Mouse (Mus musculus) left cerebral cortex, adult 2 months (tissue): ENCODE data around the gene Map2k7. TPM values are rescaled to one million over a fixed set of nuclear protein-coding genes. Genes with fewer than 3 reads are reported as not detected.

Experiments
- DNase-seq, 2 experiments: peaks; one replicate each; pipeline ENCODE4 v3.0.0; 2021 to 2022; ENCODE audit warnings: low spot score in 2 of 2, mixed read lengths in 1 of 2; ENCODE audit errors: extremely low spot score in 1 of 2
- H3K27ac ChIP-seq: fragments of 200-600 bp; 2 replicates; pipeline ENCODE4 v1.8.1; 2022
- H3K4me3 ChIP-seq: fragments of 200-600 bp; 2 replicates; pipeline ENCODE4 v1.8.1; 2022
- CTCF ChIP-seq: fragments of 200-600 bp; IDR thresholded peaks from 2 replicates; pipeline ENCODE4 v1.8.1; 2022; ENCODE audit warnings: antibody characterized with exemption, mild to moderate bottlenecking, moderate library complexity
- intact Hi-C: fragments of 180-260 bp; cut with DNase I; formaldehyde crosslinking; loops from one replicate; pipeline ENCODE4 v1.15.1; 2025
- long read RNA-seq, 2 experiments: library from polyadenylated mRNA; stranded (forward); transcript quantifications; one replicate each; pipeline ENCODE4 v2.0.0; 2021; ENCODE audit warnings: borderline mapping rate in 2 of 2
- total RNA-seq, 2 experiments: library from RNA; stranded (reverse); gene quantifications; 2 replicates each; pipeline ENCODE4 v1.2.3; 2021

Gene Map2k7
- 10 to 100 TPM; 98.1 to 99.1 TPM for total RNA-seq
- long read RNA-seq, experiment 1, transcript Map2k7-206 (11 exons, 3,497 nt) = major isoform, 72 of 106 reads
- long read RNA-seq, experiment 1, transcript Map2k7-202 (12 exons, 3,525 nt) = minor isoform, 19 of 106 reads
- long read RNA-seq, experiment 1, partial matches to known transcripts = 4 of 106 reads
- long read RNA-seq, experiment 1, other reads (novel, unspliced or antisense) = 6 of 106 reads
- long read RNA-seq, experiment 2, transcript Map2k7-206 (11 exons, 3,497 nt) = major isoform, 51 of 70 reads
- long read RNA-seq, experiment 2, transcript Map2k7-202 (12 exons, 3,525 nt) = minor isoform, 12 of 70 reads
- long read RNA-seq, experiment 2, partial matches to known transcripts = 1 of 70 reads
- long read RNA-seq, experiment 2, other reads (novel, unspliced or antisense) = 6 of 70 reads

DNA sequence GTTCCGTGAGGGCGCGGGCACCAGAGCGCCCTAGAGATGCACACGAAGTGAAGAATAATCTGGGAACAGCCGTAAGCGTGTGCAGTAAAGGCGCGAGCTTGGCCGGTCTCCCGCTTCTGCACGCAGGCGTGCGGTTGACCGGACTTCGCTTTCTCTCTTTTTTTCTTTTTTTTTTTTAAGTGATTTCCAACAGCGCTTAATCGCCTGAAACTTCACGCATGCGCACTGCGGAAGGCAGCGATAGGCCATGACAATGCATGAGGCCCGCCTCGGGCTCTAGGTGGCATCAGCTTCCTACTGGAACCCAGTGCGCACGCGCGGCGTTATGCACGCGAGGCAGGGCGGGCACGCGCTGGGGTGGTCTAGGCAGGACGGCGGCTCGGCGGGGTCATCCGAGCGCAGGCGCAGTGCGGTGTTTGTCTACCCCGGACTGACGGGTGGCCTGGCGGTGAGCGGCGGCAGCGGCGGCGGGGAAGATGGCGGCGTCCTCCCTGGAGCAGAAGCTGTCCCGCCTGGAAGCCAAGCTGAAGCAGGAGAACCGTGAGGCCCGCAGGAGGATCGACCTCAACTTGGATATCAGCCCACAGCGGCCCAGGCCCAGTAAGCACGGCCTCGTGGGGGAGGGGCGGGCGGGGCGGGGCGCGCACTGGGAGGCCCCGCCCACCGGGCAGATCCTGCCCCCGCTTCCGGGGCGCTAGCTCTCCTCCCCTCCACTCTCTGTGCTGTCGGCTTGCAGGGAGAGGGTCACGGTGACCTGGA is at the start of gene Map2k7, which contains the start of gene Gm49320:
Gene Map2k7 (plus strand): TSS at position 307 of the 759 bp plus-strand sequence.
Gene Gm49320 (plus strand): TSS at position 432 of the 759 bp plus-strand sequence.
- TF ChIP-seq CTCF = peak; percentile 69
- Histone ChIP-seq H3K4me3 (peak within 1 kb of the TSS; percentile 96), H3K27ac (peak within 1 kb of the TSS; percentile 94)
- intact Hi-C loops = loop anchor here (2.0 kb wide), 1 partner anchor 14 kb away; the partner anchor contains the start of gene Snapc2
- DNase-seq = peak; percentile 100

DNA sequence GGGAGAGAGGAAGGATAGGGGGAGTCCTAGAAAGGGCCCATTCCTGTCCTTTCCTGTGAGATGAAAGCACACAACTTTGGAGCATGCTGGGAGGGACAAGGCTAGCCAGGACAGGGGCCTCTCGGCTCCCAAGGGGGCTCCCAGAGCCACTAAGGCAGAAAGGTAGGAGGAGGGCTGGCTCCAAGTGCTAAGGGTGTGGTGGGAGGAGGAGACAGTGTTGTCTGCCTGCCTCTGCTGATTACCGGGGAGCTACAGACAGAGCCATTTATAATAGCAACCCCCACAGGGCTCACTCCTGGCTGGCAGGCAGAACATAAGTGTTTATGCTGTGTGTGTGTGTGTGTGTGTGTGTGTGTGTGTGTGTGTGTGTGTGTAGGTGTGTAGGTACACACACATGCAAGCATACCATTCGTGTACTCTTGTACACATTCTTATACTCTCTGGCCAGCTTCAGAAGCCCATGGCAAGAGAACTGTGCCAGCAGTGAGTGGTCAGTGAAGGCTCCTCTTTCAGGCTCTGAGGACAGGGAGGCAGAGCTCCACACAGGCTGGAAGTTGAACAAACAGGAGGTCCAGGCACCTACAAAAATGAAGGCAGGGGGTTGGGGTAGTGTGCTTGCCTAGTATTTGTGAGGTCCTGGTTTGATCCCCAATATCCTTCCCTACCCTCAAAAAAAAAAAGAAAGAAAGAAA is 49.4 kb upstream of the Map2k7 start:
- Histone ChIP-seq H3K4me3 (no peak overlapping the region), H3K27ac (peak overlapping the region; percentile 34; the same call in 1 of the 2 replicates)
- intact Hi-C loops = no loop called here
- TF ChIP-seq CTCF = no peak
- no peak for DNase-seq

DNA sequence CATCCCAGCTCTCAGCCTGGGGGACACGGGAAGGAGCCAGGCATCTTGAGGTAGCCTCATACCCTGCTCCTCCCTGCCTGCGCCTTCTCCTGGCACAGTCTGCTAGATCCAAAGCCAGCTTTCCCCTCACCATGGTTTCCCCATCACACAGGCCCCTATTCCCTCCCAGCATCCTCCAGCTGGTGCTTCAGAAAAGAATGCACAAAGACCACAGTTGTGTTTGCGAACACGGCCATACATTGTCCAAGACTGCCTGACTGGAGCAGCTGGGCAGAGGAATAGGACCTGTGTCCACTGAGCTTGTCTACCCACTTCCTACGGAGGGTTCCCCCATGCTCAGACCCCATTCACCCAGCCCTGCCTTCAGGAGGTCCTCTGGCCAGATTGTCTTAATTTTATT is 46.2 kb upstream of the Map2k7 start:
- peak overlapping the region; percentile 76 for H3K27ac ChIP-seq
- TF ChIP-seq CTCF = no peak
- H3K4me3 ChIP-seq = no peak overlapping the region
- no peak for DNase-seq
- intact Hi-C loops = no loop called here

DNA sequence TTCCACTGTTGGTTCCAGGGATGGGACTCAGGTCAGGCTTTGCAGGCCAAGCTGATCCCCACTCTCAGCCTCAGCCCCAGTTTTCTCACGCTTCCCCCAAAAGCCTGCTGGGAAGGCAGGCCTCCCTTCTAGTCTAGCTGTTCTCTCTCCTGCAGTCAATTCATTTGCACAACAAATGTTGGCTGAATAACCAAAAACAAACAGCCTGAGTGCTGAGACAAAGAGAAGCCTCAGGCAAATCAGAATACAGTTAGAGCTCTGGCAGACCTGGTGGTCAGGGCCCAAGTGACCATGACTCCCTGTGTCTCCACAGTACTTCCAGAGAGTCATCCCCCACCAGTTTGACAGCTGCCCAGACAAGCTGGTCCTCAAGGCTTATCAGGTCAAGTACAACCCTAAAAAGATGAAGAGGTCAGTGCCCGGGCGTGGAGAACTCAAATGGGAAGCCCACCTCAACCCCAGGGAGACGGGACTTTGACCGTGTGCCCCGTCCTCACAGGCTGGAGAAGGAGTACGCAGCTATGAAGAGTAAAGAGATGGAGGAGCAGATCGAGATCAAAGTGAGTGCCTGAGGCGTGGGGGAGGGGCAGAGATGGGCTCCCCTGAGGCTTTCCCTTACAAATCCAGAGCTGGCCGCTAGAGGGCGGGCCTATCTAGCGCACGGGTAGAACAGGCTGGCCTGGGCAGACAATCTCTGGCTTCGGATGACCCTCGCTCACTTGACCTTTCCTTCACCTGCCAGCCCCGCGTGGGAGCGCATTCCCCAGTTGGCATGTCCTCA is 45.5 kb upstream of the Map2k7 start:
- Histone ChIP-seq H3K4me3 (no peak overlapping the region), H3K27ac (peak overlapping the region; percentile 76)
- intact Hi-C loops = no loop called here
- TF ChIP-seq CTCF = peak; percentile 97
- DNase-seq = peak; percentile 89 to 93

DNA sequence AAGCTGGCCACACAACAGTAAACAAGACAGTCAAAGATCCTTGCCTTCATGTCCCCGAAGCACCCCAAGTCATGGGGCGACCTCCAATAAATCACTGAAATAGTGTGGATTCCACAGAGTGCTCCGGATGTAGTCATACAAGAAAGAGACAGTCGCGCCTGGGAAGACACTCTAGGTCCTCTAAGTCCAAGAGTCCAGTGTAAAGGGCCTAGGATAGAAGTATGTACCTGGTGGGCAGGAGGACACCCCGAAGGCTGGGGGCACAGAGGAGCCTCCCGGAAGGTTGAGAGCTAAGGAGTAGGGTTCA is 45.0 kb upstream of the Map2k7 start:
- DNase-seq = no peak
- intact Hi-C loops = no loop called here
- H3K27ac ChIP-seq = peak overlapping the region; percentile 76
- H3K4me3 ChIP-seq = no peak overlapping the region
- no peak for TF ChIP-seq CTCF

DNA sequence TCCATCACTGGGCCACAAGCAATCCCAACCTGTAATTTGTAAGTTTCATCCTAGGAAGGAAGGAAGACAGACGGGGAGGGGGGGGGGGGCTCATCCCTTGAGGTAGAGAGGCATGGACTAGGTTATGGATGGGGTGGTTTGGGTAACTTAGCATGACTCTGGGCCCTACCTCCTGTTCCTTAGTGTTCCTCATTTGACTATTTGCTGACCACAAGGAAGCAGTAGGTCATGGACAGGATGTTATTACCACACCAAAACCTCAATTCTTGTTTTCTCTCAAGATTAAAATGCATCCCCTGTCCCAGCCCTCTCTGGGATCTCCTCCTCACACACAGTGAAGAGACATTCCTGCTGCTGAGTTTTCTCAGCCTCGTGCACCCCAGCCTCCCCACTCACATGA is 37.2 kb upstream of the Map2k7 start:
- intact Hi-C loops = no loop called here
- Histone ChIP-seq H3K27ac (no peak overlapping the region), H3K4me3 (no peak overlapping the region)
- no peak for TF ChIP-seq CTCF
- no peak for DNase-seq

DNA sequence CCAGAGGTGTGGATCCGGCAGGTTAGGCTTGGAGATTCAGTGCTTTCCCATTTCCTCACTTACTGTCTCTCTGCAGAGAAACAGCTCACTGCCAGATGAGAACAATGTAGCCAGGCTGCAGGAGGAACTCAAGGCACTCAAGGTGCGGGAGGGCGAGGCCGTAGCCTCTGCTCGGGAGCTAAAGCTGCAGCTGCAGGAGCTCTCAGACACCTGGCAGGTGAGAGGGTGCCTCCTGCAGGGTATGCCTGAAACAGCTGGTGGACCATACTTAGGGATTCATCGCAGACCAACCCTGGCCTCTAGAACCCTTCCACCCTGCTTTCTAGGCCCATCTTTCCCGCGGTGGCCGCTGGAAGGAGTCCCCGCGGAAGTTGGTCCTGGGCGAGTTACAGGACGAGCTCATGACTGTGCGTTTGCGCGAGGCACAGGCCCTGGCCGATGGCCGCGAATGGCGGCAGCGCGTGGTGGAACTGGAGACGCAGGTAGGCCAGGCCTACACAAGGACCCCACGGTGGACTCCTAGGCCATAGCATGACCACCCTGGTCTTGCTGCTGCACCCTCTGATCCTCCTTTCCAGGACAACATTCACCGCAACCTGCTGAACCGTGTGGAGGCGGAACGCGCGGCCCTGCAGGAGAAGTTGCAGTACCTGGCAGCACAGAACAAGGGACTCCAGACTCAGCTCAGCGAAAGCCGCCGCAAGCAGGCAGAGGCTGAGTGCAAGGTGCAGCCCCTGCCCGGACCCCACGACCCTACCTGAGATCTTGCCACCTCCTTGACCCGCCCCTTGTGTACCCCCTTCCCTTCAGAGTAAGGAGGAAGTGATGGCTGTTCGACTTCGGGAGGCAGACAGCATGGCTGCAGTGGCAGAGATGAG is 33.1 kb upstream of the Map2k7 start:
- DNase-seq = no peak
- no peak for TF ChIP-seq CTCF
- intact Hi-C loops = no loop called here
- Histone ChIP-seq H3K27ac (peak overlapping the region; percentile 73), H3K4me3 (no peak overlapping the region)

DNA sequence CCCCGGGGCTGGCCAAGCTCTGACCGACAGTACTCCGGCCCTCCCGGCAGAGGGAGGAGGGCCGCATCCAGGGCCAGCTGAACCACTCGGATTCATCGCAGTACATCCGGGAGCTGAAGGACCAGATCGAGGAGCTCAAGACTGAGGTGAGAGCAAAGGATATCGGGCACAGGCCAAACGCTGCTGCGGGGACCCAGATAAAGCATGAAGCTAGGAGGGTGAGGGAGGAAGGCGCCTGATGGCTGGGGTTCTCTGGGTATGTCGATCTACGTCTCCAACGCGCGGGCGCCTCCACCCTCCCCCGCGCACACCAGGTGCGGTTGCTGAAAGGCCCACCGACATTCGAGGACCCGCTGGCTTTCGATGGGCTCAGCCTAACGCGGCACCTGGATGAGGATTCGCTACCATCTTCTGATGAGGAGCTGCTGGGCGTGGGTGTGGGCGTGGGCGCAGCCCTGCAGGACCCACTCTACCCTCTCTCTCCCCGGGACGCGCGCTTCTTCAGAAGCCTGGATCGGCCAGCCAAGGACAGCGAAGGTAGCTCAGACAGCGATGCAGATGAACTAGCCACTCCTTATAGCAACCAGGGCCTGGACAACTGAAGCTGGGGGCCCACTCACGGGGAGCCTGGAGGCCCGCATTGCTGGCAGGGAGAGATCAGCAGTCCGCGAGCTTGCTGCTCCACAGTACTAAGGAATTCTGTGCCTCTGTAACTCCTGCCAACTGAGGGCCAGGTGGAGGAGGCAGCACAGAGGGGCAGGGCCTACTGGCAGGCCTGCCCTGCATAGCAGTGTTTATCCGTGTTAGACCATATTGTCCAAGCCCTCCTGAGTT is 32.1 kb upstream of the Map2k7 start:
- Histone ChIP-seq H3K27ac (peak overlapping the region; percentile 73), H3K4me3 (no peak overlapping the region)
- no peak for TF ChIP-seq CTCF
- DNase-seq = peak in 1 of 2 experiments; percentile 60
- intact Hi-C loops = no loop called here

DNA sequence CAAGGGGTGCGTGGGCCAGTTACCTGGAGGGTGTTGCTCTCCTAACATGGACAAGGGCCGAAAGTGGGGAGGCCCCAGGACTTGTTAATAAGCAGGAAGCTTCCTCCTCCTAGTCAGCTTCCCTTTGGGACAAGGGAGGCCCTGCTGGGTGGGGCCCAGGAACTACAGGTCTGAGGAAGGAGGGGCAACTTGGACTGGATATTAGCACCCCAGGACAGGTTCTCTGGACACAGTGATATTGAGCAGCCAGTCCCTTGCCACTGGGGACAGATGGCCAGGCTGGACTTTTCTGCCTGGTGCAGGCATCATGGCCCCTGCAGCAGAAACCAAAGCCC is 31.6 kb upstream of the Map2k7 start:
- no peak for TF ChIP-seq CTCF
- DNase-seq = no peak
- Histone ChIP-seq H3K27ac (no peak overlapping the region), H3K4me3 (no peak overlapping the region)
- intact Hi-C loops = no loop called here

DNA sequence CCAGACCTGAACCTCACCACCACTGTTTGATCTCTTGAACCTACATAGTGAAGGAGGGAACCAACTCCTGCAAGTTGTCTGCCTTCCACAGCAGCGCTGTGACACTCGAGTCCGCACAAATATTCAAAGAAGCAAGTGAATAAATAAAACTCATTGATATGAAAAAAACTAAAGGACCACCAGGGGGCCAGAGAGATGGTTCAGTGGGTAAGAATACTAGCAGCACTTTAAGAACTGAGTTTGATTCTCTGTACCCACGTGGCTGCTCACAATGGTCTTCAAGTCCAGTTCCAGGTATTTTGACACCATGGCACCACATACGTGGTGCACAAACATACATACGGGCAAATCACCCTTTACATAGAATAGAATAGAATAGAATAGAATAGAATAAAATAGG is 27.4 kb upstream of the Map2k7 start:
- Histone ChIP-seq H3K27ac (no peak overlapping the region), H3K4me3 (no peak overlapping the region)
- peak; percentile 27 for TF ChIP-seq CTCF
- intact Hi-C loops = no loop called here
- DNase-seq = no peak
